Mouse (Mus musculus) heart, embryonic 10.5 days (tissue): ENCODE results near the gene Lsm4. TPM values are rescaled to one million over a fixed set of nuclear protein-coding genes. Genes with fewer than 3 reads are reported as not detected.

Experiments used
- DNase-seq: peaks from one replicate; pipeline ENCODE4 v3.0.0-alpha.2; 2017; ENCODE audit warnings: low spot score
- H3K27ac ChIP-seq: fragments of 300-500 bp; sonication (generic); 2 replicates; pipeline ENCODE4 v1.5.1; 2016; ENCODE audit warnings: mild to moderate bottlenecking
- H3K27me3 ChIP-seq: fragments of 300-500 bp; sonication (generic); 2 replicates; pipeline ENCODE4 v1.6.1; 2016; ENCODE audit warnings: mild to moderate bottlenecking; ENCODE audit not compliant: poor library complexity, insufficient read depth, severe bottlenecking
- H3K36me3 ChIP-seq: fragments of 300-500 bp; sonication (generic); 2 replicates; pipeline ENCODE4 v1.6.1; 2016; ENCODE audit warnings: mild to moderate bottlenecking, moderate library complexity
- H3K4me1 ChIP-seq: fragments of 300-500 bp; sonication (generic); 2 replicates; pipeline ENCODE4 v1.6.1; 2016; ENCODE audit warnings: mild to moderate bottlenecking
- H3K4me3 ChIP-seq: fragments of 300-500 bp; sonication (generic); 2 replicates; pipeline ENCODE4 v1.5.1; 2016; ENCODE audit warnings: mild to moderate bottlenecking, moderate library complexity
- H3K9me3 ChIP-seq: fragments of 300-500 bp; sonication (generic); 2 replicates; pipeline ENCODE4 v1.6.1; 2016; ENCODE audit warnings: mild to moderate bottlenecking, moderate library complexity
- WGBS: fragments of 180-500 bp; shearing (Covaris S2); methylation state at CpG from one replicate; pipeline ENCODE4 v1.1.7; 2016; 5-methylcytosine and 5-hydroxymethylcytosine counted together
- polyA plus RNA-seq: library from polyadenylated mRNA; unstranded; fragments of >200 nt; fragmentation: Nextera tagmentation; extraction: Ambion mirVana; gene quantifications from 2 replicates; pipeline ENCODE4 v1.2.1, GENCODE M21; 2016

Gene Lsm4
- polyA plus RNA-seq, 1 experiment from 2014 or later = 410 TPM

GRCm38 (mm10) chr8:70674109-70674508 is 1.1 kb downstream of the Lsm4 start:
- Histone ChIP-seq H3K9me3 (no peaks in the 10 kb centered on the region), H3K4me1 (peaks cover 25% of the 10 kb centered on the region), H3K4me3 (peak overlapping the region; percentile 69), H3K27ac (peak overlapping the region; percentile 95), H3K36me3 (peaks cover 26% of the 10 kb centered on the region), H3K27me3 (no peaks in the 10 kb centered on the region)
- DNase-seq = no peak
- WGBS = 87% methylated on average over 3 of the region's 3 CpGs

GRCm38 (mm10) chr8:70674716-70675115 is 1.7 kb downstream of the Lsm4 start:
- Histone ChIP-seq H3K27ac (peak overlapping the region; percentile 95), H3K36me3 (peaks cover 32% of the 10 kb centered on the region), H3K4me1 (peaks cover 25% of the 10 kb centered on the region), H3K9me3 (no peaks in the 10 kb centered on the region), H3K27me3 (no peaks in the 10 kb centered on the region), H3K4me3 (no peak overlapping the region; the same call in 1 of the 2 replicates)
- DNase-seq = no peak
- WGBS = 80% methylated on average over 4 of the region's 4 CpGs

DNA sequence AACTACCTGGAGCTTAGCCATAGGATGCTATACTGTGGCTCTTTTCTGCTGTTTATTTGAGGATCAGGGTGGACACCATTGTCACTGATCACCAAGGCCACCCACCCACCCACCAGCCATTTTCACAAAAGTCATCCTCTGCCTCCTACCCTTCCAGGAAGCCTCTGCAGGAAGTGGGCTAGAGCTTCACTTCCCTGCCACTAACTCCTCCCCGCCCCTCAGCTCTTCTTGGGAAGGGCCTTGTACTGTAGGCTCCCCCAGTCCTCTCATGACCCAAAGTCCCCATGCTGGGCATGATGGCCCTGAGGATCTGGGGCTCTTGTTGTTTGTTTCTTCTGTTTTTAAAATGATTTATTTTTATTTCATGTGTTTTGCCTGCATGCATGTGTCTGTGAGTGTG is 2.3 kb downstream of the Lsm4 start:
- H3K27ac ChIP-seq = peak overlapping the region; percentile 95; the same call in 1 of the 2 replicates
- H3K36me3 ChIP-seq = peaks cover 39% of the 10 kb centered on the region
- no peak for DNase-seq
- H3K9me3 ChIP-seq = no peaks in the 10 kb centered on the region
- no peak overlapping the region for H3K4me3 ChIP-seq
- peaks cover 29% of the 10 kb centered on the region for H3K4me1 ChIP-seq
- 72% methylated on average over 1 of the region's 1 CpGs for WGBS
- H3K27me3 ChIP-seq = no peaks in the 10 kb centered on the region

DNA sequence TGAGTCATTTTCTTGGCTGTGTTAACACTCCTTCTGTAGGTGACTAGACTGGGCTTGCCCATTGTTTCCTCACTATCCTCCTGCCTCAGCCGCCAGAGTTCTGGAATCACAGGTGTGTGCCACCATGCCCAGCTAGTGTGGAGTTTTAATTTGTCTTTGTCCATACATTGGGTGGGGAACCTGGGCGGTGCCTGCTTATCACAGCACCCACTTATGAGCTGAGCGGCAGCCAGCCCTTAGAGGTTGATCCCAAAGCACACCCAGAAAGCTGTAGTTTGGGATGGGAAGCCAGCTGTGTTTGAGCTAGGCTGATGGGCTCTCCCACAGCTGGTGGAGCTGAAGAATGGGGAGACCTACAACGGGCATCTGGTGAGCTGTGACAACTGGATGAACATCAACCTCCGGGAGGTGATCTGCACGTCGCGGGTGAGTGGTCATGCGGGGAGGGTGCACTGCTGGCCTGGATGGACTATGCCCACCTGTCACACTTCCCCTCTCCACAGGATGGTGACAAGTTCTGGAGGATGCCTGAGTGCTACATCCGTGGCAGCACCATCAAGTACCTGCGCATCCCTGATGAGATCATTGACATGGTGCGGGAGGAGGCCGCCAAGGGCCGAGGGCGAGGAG is 4.5 kb downstream of the Lsm4 start:
- no peak overlapping the region for H3K4me3 ChIP-seq
- no peaks in the 10 kb centered on the region for H3K27me3 ChIP-seq
- DNase-seq = no peak
- no peak overlapping the region; the same call in 1 of the 2 replicates for H3K27ac ChIP-seq
- H3K36me3 ChIP-seq = peaks cover 39% of the 10 kb centered on the region
- H3K4me1 ChIP-seq = peaks cover 39% of the 10 kb centered on the region
- 91% methylated on average over 15 of the region's 15 CpGs for WGBS
- no peaks in the 10 kb centered on the region for H3K9me3 ChIP-seq

DNA sequence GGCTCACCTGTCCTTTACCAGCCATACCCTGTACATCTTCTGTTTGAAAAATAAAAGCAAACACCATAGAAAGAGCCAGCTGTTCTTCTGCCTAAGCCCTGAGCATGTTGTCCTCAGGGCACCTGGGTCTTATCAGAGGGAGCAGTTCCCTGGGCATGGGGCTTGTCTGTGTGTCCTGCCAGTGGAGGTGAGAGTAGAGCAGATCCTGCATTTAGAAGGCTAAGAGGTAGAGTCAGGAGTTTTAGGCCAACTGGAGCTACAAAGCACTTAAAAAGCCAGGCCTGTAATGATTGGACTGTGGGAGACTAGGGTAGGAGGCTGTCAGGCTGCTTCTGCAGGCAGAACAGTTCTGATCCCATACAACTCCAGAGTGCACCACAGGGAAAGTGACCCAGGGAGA is 5.6 kb downstream of the Lsm4 start:
- DNase-seq = no peak
- no peak overlapping the region for H3K4me3 ChIP-seq
- H3K27ac ChIP-seq = no peak overlapping the region
- H3K4me1 ChIP-seq = peaks cover 37% of the 10 kb centered on the region
- peaks cover 39% of the 10 kb centered on the region for H3K36me3 ChIP-seq
- H3K9me3 ChIP-seq = no peaks in the 10 kb centered on the region
- H3K27me3 ChIP-seq = no peaks in the 10 kb centered on the region

DNA sequence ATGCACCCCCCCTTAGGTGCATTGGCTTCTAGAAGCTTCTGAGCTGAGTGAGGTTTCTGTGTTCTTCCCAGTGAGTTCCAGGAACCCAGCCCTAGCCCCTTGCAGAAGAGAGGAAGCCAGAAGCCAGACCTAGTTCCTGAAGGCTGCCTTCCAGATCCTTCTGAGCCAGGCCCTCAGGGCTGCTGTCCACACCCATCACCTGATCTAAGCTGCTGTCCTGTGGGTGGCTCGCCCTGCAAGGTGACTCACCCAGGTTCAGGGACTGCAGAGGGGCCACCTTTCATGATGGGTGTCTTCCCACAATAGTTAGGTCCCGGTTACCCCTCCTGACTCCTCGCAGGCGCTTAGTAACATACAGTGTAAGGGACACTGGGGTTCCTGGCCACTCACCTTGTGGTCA is 6.4 kb downstream of the Lsm4 start:
- WGBS = 91% methylated on average over 4 of the region's 4 CpGs
- no peaks in the 10 kb centered on the region for H3K27me3 ChIP-seq
- H3K27ac ChIP-seq = 0 out of 2 replicates have a peak overlapping the region, but pooled peaks have one; percentile 17
- H3K9me3 ChIP-seq = no peaks in the 10 kb centered on the region
- peaks cover 33% of the 10 kb centered on the region for H3K4me1 ChIP-seq
- no peak for DNase-seq
- H3K4me3 ChIP-seq = no peak overlapping the region
- peaks cover 39% of the 10 kb centered on the region for H3K36me3 ChIP-seq

DNA sequence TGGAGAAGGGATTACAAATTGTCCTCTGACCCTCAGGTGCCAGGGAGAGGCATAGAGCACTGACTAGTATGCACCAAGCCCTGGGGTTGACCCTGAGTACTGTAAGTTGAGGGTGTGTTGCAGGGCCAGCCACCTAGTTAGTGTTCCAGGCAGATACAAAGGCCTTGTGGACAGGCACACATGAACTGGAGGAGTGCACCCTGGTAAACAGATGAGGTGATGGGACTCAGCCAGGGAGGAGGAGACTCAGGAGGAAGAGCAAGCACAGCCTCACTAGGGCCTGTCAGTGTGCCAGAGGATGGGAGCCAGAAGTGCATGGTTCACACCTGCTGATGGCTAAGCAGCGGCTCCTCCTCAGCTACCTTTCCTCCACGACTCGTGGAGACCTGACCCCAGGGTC is 7.0 kb downstream of the Lsm4 start:
- WGBS = 83% methylated on average over 3 of the region's 3 CpGs

GRCm38 (mm10) chr8:70681410-70681809 is 8.4 kb downstream of the Lsm4 start:
- Histone ChIP-seq H3K9me3 (no peaks in the 10 kb centered on the region), H3K27ac (peak overlapping the region; percentile 90), H3K36me3 (peaks cover 34% of the 10 kb centered on the region), H3K27me3 (no peaks in the 10 kb centered on the region), H3K4me1 (peaks cover 23% of the 10 kb centered on the region), H3K4me3 (no peak overlapping the region)
- no peak for DNase-seq
- 64% methylated on average over 3 of the region's 3 CpGs for WGBS

More for the DNA sequence above, 7.0 kb downstream of the Lsm4 start:
- H3K27me3 ChIP-seq = no peaks in the 10 kb centered on the region
- no peaks in the 10 kb centered on the region for H3K9me3 ChIP-seq
- H3K4me1 ChIP-seq = peaks cover 27% of the 10 kb centered on the region
- H3K36me3 ChIP-seq = peaks cover 39% of the 10 kb centered on the region
- no peak overlapping the region; the same call in 1 of the 2 replicates for H3K27ac ChIP-seq
- no peak for DNase-seq
- no peak overlapping the region for H3K4me3 ChIP-seq

- Histone ChIP-seq H3K27me3 (no peaks in the 10 kb centered on the region), H3K9me3 (no peaks in the 10 kb centered on the region), H3K36me3 (peaks cover 33% of the 10 kb centered on the region), H3K27ac (peak overlapping the region; percentile 90), H3K4me1 (peaks cover 23% of the 10 kb centered on the region), H3K4me3 (peak overlapping the region; percentile 40)
- 3% methylated on average over 19 of the region's 19 CpGs for WGBS
- DNase-seq = peak; percentile 93
These were observed 9.1 kb downstream of the Lsm4 start for GRCm38 (mm10) chr8:70682193-70682592.

- Histone ChIP-seq H3K4me3 (peak overlapping the region; percentile 40), H3K27ac (peak overlapping the region; percentile 90), H3K36me3 (peaks cover 28% of the 10 kb centered on the region), H3K9me3 (no peaks in the 10 kb centered on the region), H3K27me3 (no peaks in the 10 kb centered on the region), H3K4me1 (peaks cover 23% of the 10 kb centered on the region)
- DNase-seq = no peak
- WGBS = 68% methylated on average over 3 of the region's 3 CpGs
These were observed 9.6 kb downstream of the Lsm4 start for GRCm38 (mm10) chr8:70682692-70683091.

DNA sequence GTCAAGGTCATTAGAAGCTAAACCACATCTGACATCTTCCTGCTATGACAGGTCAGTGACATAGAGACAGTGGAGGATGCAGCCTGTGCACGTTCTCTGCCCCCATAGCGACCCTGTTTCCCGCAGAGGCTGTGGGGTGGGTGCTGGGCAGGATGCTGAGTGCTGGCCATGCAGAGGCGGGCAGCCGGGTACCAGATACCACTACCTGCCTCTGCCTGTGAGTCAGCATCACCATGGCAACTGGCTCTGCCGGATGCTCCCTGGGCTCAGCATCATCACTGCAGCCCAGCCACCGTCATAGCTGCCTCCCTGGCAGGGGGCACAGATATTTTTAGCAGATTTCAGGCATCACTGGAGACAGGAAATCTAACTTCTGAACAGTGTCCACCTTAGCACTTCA is 11.2 kb downstream of the Lsm4 start:
- Histone ChIP-seq H3K9me3 (no peaks in the 10 kb centered on the region), H3K27me3 (no peaks in the 10 kb centered on the region), H3K36me3 (peaks cover 12% of the 10 kb centered on the region), H3K4me3 (no peak overlapping the region), H3K27ac (peak overlapping the region; percentile 56; the same call in 1 of the 2 replicates), H3K4me1 (peaks cover 26% of the 10 kb centered on the region)
- 53% methylated on average over 7 of the region's 7 CpGs for WGBS
- DNase-seq = no peak

DNA sequence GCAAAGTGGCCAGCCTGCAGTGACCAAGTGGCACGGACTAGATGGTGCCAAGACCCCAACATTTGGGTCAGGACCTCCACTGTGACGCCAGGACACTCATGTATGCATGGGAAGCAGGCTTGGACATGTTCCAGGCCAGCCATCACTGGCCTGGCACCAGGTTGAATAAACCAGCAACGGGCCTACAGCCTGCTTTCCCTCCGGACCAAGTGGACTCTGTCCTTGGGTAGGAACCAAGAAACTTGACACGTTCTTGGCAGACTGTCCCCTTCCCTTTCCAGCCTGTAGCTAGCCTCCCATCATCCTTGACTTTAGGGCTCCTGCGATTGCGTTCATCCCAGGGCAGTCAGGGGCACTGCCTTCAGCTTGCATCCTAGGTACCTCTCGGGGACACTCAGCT is 14.5 kb downstream of the Lsm4 start:
- Histone ChIP-seq H3K27ac (0 out of 2 replicates have a peak overlapping the region, but pooled peaks have one; percentile 32), H3K27me3 (no peaks in the 10 kb centered on the region), H3K4me3 (no peak overlapping the region), H3K4me1 (peaks cover 22% of the 10 kb centered on the region), H3K9me3 (no peaks in the 10 kb centered on the region), H3K36me3 (0 out of 2 replicates have a peak, but pooled peaks cover 2% of the 10 kb centered on the region)
- 91% methylated on average over 8 of the region's 8 CpGs for WGBS
- DNase-seq = no peak

- Histone ChIP-seq H3K27ac (peak overlapping the region; percentile 32; the same call in 1 of the 2 replicates), H3K4me3 (no peak overlapping the region), H3K36me3 (0 out of 2 replicates have a peak, but pooled peaks cover 2% of the 10 kb centered on the region), H3K27me3 (no peaks in the 10 kb centered on the region), H3K4me1 (peaks cover 19% of the 10 kb centered on the region), H3K9me3 (no peaks in the 10 kb centered on the region)
- no peak for DNase-seq
- WGBS = 82% methylated on average over 3 of the region's 3 CpGs
These were observed 15.1 kb downstream of the Lsm4 start for GRCm38 (mm10) chr8:70688136-70688535.
